Mouse (Mus musculus) CH12.LX (cell line): Measurements from ENCODE around the gene Olfr550.

Experiments
- BHLHE40 ChIP-seq: IDR thresholded peaks from 2 replicates; pipeline ENCODE4 v1.6.1; 2011; ENCODE audit warnings: mild to moderate bottlenecking, low read depth, low read length, improper control_type of control experiment
- CHD1 ChIP-seq: IDR thresholded peaks from 2 replicates; pipeline ENCODE4 v1.6.1; 2012; ENCODE audit warnings: low read depth, low read length, improper control_type of control experiment, inconsistent platforms
- CHD2 ChIP-seq: IDR thresholded peaks from 2 replicates; pipeline ENCODE4 v1.6.1; 2011; ENCODE audit warnings: low read length, improper control_type of control experiment
- CTCF ChIP-seq, 2 experiments: IDR thresholded peaks in 1 of 2; conservative IDR thresholded peaks in 1 of 2; 2 replicates each; pipeline ENCODE4 v1.5.1; 2011 to 2012; ENCODE audit warnings: low read depth in 2 of 2, low read length in 2 of 2, improper control_type of control experiment in 1 of 2, inconsistent platforms in 1 of 2, mild to moderate bottlenecking in 1 of 2, moderate library complexity in 1 of 2
- EP300 ChIP-seq: IDR thresholded peaks from 2 replicates; pipeline ENCODE4 v1.6.1; 2011; ENCODE audit warnings: low read length, improper control_type of control experiment
- JUND ChIP-seq: conservative IDR thresholded peaks from 2 replicates; pipeline ENCODE4 v1.6.1; 2011; ENCODE audit warnings: low read depth, low read length, improper control_type of control experiment
- MAFK ChIP-seq: IDR thresholded peaks from 2 replicates; pipeline ENCODE4 v1.6.1; 2011; ENCODE audit warnings: low read length, improper control_type of control experiment; ENCODE audit not compliant: insufficient replicate concordance
- MAX ChIP-seq: IDR thresholded peaks from 2 replicates; pipeline ENCODE4 v1.6.1; 2011; ENCODE audit warnings: low read length, improper control_type of control experiment
- MAZ ChIP-seq: IDR thresholded peaks from 2 replicates; pipeline ENCODE4 v1.6.1; 2012; ENCODE audit warnings: low read depth, mild to moderate bottlenecking, inconsistent platforms, low read length, improper control_type of control experiment, moderate library complexity
- MEF2A ChIP-seq: IDR thresholded peaks from 2 replicates; pipeline ENCODE4 v1.6.1; 2014; ENCODE audit warnings: low read depth, mild to moderate bottlenecking, inconsistent platforms, low read length, improper control_type of control experiment, borderline replicate concordance
- POLR2A ChIP-seq: IDR thresholded peaks from 2 replicates; pipeline ENCODE4 v1.6.1; 2011; ENCODE audit warnings: low read depth, mild to moderate bottlenecking, improper control_type of control experiment, low read length
- USF2 ChIP-seq: conservative IDR thresholded peaks from 2 replicates; pipeline ENCODE4 v1.6.1; 2011; ENCODE audit warnings: low read depth, low read length, improper control_type of control experiment

DNA sequence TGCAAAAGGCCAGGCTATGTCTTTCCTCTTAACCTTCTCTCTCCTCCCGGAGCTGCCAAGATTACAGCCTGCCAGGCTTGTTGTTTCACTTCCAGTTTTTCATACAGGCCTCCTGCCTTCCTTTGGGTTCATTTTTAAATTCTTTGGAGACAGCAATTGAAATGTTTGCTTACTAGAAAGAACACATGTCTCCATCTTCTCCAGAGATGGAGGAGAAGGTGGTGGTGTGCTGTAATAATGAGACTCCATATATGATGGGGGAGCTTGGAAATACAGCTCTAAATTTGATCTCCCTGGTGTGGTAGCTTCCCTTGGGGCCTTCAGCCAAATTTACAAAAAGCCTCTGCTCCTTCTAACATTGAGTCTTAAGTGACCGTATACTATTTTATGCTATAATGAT lies 30.6 kb upstream of the Olfr550 start, which contains the start of gene Olfr548-ps1:
- no peak for TF ChIP-seq CTCF (conservative IDR thresholded peaks at IDR 0.05 in 1 of 2, IDR thresholded peaks at IDR 0.05 in 1 of 2; ENCODE audit: low read depth in 2 of 2, low read length in 2 of 2)
- TF ChIP-seq MAFK: no peak
- TF ChIP-seq POLR2A: no peak
- TF ChIP-seq BHLHE40: no peak
- TF ChIP-seq EP300: no peak
- TF ChIP-seq CHD1: no peak
- TF ChIP-seq USF2: no peak
- no peak for TF ChIP-seq JUND
- no peak for TF ChIP-seq MAZ
- TF ChIP-seq MEF2A: no peak
- TF ChIP-seq CHD2: no peak
- no peak for TF ChIP-seq MAX
